Mouse (Mus musculus): ENCODE measurements at regions not wholly inside any gene's neighbourhood (a gene's known extent, or its start where the extent isn't known, plus 50 kb on each side); places are given as distances from the start of the nearest gene placed in this dataset.

DNA sequence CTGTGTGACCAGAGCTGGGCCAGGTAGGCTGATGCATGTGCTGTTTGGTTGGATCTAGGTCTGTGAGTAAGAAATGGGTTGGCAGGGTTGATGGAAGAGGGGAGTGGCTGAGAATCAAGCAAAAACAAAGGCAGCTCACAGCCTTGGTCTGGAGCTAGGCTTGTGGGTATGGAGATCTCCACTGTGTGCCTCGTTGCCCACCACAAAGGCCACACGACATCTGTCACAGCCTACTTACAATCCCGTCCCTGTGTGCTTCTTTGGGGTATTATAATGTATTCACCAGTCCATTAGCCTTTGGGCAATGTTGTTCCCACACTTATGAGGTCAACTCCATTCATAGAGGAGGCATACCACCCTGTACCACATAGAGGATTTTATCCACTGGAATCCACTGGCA, 229.6 kb upstream of the Hs6st1 start:
- no peak overlapping the region for H3K4me2 ChIP-seq (replicated peaks; ENCODE audit: low read depth, low read length)
- H3K27ac ChIP-seq (ENCODE audit: low read depth, low read length) = no peak overlapping the region
- WGBS = 87% methylated on average over 3 of the region's 3 CpGs
- H3K27me3 ChIP-seq (ENCODE audit: control insufficient read depth, insufficient read depth, low read length) = no peaks in the 10 kb centered on the region
- H3K4me3 ChIP-seq (ENCODE audit: low read depth, low read length) = no peak overlapping the region
- no peak overlapping the region for H3K9ac ChIP-seq (ENCODE audit: low read depth, low read length)
- ATAC-seq (ENCODE audit: low FRiP score) = no peak
- H3K4me1 ChIP-seq (replicated peaks; ENCODE audit: control insufficient read depth, insufficient read depth, low read length) = no peaks in the 10 kb centered on the region
- no peak for DNase-seq (ENCODE audit: low spot score)
- no peaks in the 10 kb centered on the region for H3K36me3 ChIP-seq (ENCODE audit: control insufficient read depth, insufficient read depth, low read length)
- H3K9me3 ChIP-seq (ENCODE audit: control insufficient read depth, low read length) = no peaks in the 10 kb centered on the region

DNA sequence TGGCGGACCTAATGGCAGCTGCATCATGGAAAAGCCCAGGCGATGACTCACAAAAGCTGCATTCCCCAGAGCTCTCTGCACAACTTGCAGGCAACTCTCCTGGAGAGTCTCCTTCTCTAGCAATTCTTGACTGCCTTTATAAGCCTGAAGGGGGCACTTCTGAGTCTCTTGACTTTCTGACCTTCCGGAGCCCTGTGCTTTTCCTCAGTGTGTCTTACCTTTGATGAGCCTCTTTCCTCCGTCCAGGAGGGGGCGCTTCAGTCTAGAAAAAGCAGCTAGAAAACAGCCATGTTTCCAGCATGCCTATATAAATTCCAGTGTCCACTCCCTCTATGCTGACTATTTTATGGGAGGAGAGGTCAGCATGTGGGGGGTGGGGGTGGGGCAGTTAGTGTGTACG, 228.8 kb upstream of the Hs6st1 start:
- no peaks in the 10 kb centered on the region for H3K9me3 ChIP-seq (ENCODE audit: control insufficient read depth, low read length)
- H3K9ac ChIP-seq (ENCODE audit: low read depth, low read length) = no peak overlapping the region
- no peaks in the 10 kb centered on the region for H3K4me1 ChIP-seq (replicated peaks; ENCODE audit: control insufficient read depth, insufficient read depth, low read length)
- H3K36me3 ChIP-seq (ENCODE audit: control insufficient read depth, insufficient read depth, low read length) = no peaks in the 10 kb centered on the region
- 73% methylated on average over 6 of the region's 6 CpGs for WGBS
- ATAC-seq (ENCODE audit: low FRiP score) (no peak), DNase-seq (ENCODE audit: low spot score) (peak; percentile 54)
- H3K4me2 ChIP-seq (replicated peaks; ENCODE audit: low read depth, low read length) = no peak overlapping the region
- H3K27ac ChIP-seq (ENCODE audit: low read depth, low read length) = no peak overlapping the region
- H3K27me3 ChIP-seq (ENCODE audit: control insufficient read depth, insufficient read depth, low read length) = no peaks in the 10 kb centered on the region
- H3K4me3 ChIP-seq (ENCODE audit: low read depth, low read length) = no peak overlapping the region

DNA sequence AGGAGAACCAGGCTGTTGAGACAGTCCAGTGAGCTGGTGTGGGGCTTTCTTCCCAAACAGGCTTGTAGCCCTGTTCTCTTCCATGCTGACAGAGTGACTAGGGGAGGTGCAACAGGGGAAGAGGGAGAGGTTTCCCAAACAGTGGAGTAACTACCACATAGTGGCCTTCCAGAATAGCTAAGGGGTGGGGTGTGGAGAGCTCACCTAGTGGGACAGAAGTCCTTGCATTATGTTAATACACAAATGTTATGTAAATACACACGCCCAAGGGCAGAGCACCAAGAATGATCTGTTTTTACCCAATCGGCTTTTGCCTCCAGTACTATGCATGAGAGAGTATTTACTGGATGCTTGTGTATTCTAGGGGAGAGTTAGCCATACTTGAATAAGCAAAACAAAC, 226.6 kb upstream of the Hs6st1 start:
- Histone ChIP-seq H3K36me3 (ENCODE audit: control insufficient read depth, insufficient read depth, low read length) (no peaks in the 10 kb centered on the region), H3K27ac (ENCODE audit: low read depth, low read length) (no peak overlapping the region), H3K27me3 (ENCODE audit: control insufficient read depth, insufficient read depth, low read length) (no peaks in the 10 kb centered on the region), H3K4me2 (replicated peaks; ENCODE audit: low read depth, low read length) (no peak overlapping the region), H3K9me3 (ENCODE audit: control insufficient read depth, low read length) (no peaks in the 10 kb centered on the region), H3K4me1 (replicated peaks; ENCODE audit: control insufficient read depth, insufficient read depth, low read length) (no peaks in the 10 kb centered on the region), H3K4me3 (ENCODE audit: low read depth, low read length) (no peak overlapping the region), H3K9ac (ENCODE audit: low read depth, low read length) (no peak overlapping the region)
- no peak for ATAC-seq (ENCODE audit: low FRiP score)
- no peak for DNase-seq (ENCODE audit: low spot score)
- 90% methylated on average over 2 of the region's 2 CpGs for WGBS

DNA sequence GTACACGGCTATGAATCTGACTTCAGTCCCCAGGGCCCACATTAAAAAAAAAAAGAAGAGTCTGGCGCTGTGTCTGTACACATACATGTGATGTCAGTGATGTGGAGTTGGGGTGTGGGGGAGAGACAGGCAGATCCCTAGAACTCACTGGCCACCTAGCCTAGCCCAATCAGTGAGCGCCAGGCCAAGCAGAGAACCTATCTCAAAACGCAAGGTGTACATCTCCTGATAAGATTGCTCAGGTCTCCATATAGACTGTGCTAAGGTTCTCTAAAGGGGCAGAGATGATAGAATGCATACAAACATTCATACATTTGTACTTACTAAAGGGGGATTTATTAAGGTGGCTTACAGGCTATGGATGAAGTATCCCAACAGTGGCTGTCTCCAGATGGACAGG, 225.5 kb upstream of the Hs6st1 start:
- WGBS = 91% methylated on average over 4 of the region's 4 CpGs
- DNase-seq (ENCODE audit: low spot score) (no peak), ATAC-seq (ENCODE audit: low FRiP score) (no peak)
- Histone ChIP-seq H3K27me3 (ENCODE audit: control insufficient read depth, insufficient read depth, low read length) (no peaks in the 10 kb centered on the region), H3K4me3 (ENCODE audit: low read depth, low read length) (no peak overlapping the region), H3K4me1 (replicated peaks; ENCODE audit: control insufficient read depth, insufficient read depth, low read length) (no peaks in the 10 kb centered on the region), H3K9ac (ENCODE audit: low read depth, low read length) (no peak overlapping the region), H3K9me3 (ENCODE audit: control insufficient read depth, low read length) (no peaks in the 10 kb centered on the region), H3K4me2 (replicated peaks; ENCODE audit: low read depth, low read length) (no peak overlapping the region), H3K36me3 (ENCODE audit: control insufficient read depth, insufficient read depth, low read length) (no peaks in the 10 kb centered on the region), H3K27ac (ENCODE audit: low read depth, low read length) (no peak overlapping the region)

DNA sequence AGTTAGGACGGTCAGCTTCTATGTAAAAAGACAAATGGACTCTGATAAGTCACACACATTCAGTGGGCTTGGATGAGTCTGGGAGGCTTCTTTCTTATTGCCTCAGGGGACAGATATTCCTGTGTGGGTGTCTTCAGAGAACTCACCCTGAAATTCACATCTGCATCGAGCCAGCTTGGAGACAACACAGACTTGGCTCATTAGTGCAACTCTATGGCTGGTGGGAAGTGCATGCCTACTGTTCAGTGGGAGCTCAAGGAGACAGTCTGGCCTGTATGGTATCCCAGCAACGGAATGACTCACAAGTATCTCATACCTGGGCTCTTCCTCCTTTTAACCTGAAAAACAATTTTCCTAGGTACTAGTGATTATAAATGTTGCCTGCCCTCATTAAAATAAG, 224.6 kb upstream of the Hs6st1 start:
- DNase-seq (ENCODE audit: low spot score) (no peak), ATAC-seq (ENCODE audit: low FRiP score) (no peak)
- no peaks in the 10 kb centered on the region for H3K27me3 ChIP-seq (ENCODE audit: control insufficient read depth, insufficient read depth, low read length)
- no peaks in the 10 kb centered on the region for H3K9me3 ChIP-seq (ENCODE audit: control insufficient read depth, low read length)
- no peak overlapping the region for H3K9ac ChIP-seq (ENCODE audit: low read depth, low read length)
- no peaks in the 10 kb centered on the region for H3K4me1 ChIP-seq (replicated peaks; ENCODE audit: control insufficient read depth, insufficient read depth, low read length)
- no peak overlapping the region for H3K27ac ChIP-seq (ENCODE audit: low read depth, low read length)
- H3K4me2 ChIP-seq (replicated peaks; ENCODE audit: low read depth, low read length) = no peak overlapping the region
- no peak overlapping the region for H3K4me3 ChIP-seq (ENCODE audit: low read depth, low read length)
- 83% methylated on average over 3 of the region's 3 CpGs for WGBS
- no peaks in the 10 kb centered on the region for H3K36me3 ChIP-seq (ENCODE audit: control insufficient read depth, insufficient read depth, low read length)

DNA sequence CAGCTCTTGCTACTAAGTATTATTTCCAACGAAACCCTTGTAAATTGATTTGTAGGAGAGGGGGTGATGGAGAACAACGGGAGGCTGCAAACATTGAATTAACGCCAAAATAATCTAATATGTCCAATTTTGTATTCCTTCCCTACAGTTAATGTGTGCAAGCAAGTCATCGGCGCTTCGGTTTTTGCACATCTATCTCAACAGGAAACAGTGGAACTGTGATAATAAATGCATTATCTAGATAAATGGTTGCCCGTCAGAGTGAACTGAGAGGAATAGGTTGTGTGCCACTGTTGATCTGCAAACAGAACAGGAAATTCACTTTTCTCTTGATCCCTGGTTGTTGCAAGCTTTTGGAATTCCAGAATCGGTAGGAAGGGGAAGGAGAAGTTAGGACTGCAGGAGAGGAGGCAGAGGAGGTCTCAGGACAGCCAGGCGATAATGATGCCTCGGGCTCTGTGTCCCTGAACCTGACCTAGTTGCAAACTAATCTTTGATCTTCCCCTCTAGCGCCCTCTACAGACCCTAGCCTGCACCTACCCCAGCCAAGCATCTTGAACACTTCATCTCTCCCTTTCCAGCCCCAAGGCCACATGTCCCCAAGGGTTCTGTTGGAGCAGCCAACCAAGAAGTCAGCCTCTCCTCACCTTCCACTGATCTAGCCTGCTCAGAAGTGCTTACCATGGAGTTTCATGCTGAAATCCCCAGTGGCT, 221.8 kb upstream of the Hs6st1 start:
- H3K27me3 ChIP-seq (ENCODE audit: control insufficient read depth, insufficient read depth, low read length) = no peaks in the 10 kb centered on the region
- no peaks in the 10 kb centered on the region for H3K36me3 ChIP-seq (ENCODE audit: control insufficient read depth, insufficient read depth, low read length)
- no peak overlapping the region for H3K27ac ChIP-seq (ENCODE audit: low read depth, low read length)
- H3K4me1 ChIP-seq (replicated peaks; ENCODE audit: control insufficient read depth, insufficient read depth, low read length) = no peaks in the 10 kb centered on the region
- no peaks in the 10 kb centered on the region for H3K9me3 ChIP-seq (ENCODE audit: control insufficient read depth, low read length)
- H3K9ac ChIP-seq (ENCODE audit: low read depth, low read length) = no peak overlapping the region
- WGBS = 70% methylated on average over 11 of the region's 11 CpGs
- DNase-seq (ENCODE audit: low spot score) (no peak), ATAC-seq (ENCODE audit: low FRiP score) (no peak)
- no peak overlapping the region for H3K4me2 ChIP-seq (replicated peaks; ENCODE audit: low read depth, low read length)
- H3K4me3 ChIP-seq (ENCODE audit: low read depth, low read length) = no peak overlapping the region

DNA sequence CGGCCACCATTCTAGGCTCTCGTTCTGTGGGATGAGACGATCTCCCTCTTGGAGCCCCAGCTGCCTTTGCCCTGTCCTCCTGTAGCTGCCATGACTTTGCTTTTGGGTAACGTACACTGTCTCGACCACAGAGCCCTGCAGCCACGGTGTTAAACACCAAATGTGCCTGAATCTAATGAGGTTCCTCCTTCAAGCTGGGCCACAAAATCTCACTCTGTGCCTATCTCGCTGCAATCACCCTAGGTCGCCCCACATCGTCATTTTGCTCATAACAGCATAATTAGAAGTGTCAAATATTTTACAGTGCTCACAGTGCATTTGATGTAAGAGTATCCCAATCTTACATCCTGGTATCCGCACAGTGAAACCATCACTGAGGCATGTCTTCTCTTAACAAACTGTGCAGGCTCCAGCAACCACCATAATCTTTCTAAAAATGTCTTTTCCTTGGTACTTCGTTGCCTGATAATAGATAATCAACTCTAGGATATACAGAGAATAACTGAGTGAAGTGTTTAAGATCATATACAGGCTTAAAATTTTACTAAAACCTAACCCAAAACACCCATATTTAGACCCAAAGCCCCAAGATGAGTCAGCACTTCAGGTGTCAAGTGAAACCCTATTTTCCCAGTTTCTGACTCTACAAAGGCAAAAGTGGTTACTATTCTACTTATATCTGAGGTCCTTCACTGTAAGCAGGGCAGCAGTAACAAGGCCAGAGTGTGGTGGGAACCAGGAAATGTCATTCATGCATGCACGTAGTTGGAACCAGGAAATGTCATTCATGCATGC, 219.8 kb upstream of the Hs6st1 start:
- Histone ChIP-seq H3K4me3 (ENCODE audit: low read depth, low read length) (no peak overlapping the region), H3K9me3 (ENCODE audit: control insufficient read depth, low read length) (no peaks in the 10 kb centered on the region), H3K27ac (ENCODE audit: low read depth, low read length) (no peak overlapping the region), H3K4me1 (replicated peaks; ENCODE audit: control insufficient read depth, insufficient read depth, low read length) (no peaks in the 10 kb centered on the region), H3K9ac (ENCODE audit: low read depth, low read length) (no peak overlapping the region), H3K4me2 (replicated peaks; ENCODE audit: low read depth, low read length) (no peak overlapping the region), H3K27me3 (ENCODE audit: control insufficient read depth, insufficient read depth, low read length) (no peaks in the 10 kb centered on the region), H3K36me3 (ENCODE audit: control insufficient read depth, insufficient read depth, low read length) (no peaks in the 10 kb centered on the region)
- ATAC-seq (ENCODE audit: low FRiP score) (no peak), DNase-seq (ENCODE audit: low spot score) (no peak)
- WGBS = 91% methylated on average over 12 of the region's 12 CpGs

DNA sequence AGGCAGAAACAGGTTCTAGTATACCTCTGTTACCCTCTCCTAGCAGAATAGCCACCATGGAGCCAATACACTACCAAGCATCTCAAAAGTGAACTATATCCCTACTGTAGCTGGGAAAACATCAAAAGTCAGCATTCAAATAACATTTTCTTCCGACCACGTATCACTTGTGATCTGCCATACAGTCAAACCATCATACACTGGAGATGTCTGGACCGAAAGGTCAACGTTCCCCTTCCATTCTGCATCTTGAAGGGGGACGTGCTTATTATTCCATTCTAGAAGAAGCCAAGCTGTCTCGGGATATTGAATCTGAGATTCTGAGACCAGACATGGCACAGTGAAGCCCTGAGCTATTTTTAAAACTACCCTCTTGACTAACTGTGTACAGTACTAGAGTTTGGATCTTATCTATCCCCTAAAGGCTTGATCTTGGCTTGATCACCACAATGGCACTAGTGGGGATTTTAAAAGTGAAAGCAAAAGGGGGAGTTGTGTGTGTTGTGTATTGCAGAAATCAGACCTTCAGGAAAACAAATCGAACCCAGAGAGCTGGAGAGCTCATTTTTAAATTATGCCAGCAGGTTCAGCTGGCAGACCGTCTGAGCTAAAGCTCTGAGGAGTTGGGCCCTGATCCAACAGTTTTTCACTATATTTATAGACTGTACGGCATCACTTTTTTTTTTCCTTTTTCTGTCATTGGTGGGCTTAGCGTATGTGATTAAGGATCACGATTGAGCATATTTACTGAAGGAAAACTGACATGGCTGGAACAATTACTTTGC, 218.6 kb upstream of the Hs6st1 start:
- no peak for ATAC-seq (ENCODE audit: low FRiP score)

More for the DNA sequence above, 218.6 kb upstream of the Hs6st1 start:
- no peak for DNase-seq (ENCODE audit: low spot score)
- H3K4me3 ChIP-seq (ENCODE audit: low read depth, low read length) = no peak overlapping the region
- H3K9ac ChIP-seq (ENCODE audit: low read depth, low read length) = no peak overlapping the region
- H3K4me1 ChIP-seq (replicated peaks; ENCODE audit: control insufficient read depth, insufficient read depth, low read length) = no peaks in the 10 kb centered on the region
- H3K36me3 ChIP-seq (ENCODE audit: control insufficient read depth, insufficient read depth, low read length) = no peaks in the 10 kb centered on the region
- no peaks in the 10 kb centered on the region for H3K9me3 ChIP-seq (ENCODE audit: control insufficient read depth, low read length)
- no peaks in the 10 kb centered on the region for H3K27me3 ChIP-seq (ENCODE audit: control insufficient read depth, insufficient read depth, low read length)
- 93% methylated on average over 11 of the region's 11 CpGs for WGBS
- no peak overlapping the region for H3K27ac ChIP-seq (ENCODE audit: low read depth, low read length)
- H3K4me2 ChIP-seq (replicated peaks; ENCODE audit: low read depth, low read length) = no peak overlapping the region
